Mouse (Mus musculus) kidney, embryonic 14.5 days (tissue): Measurements from ENCODE around the gene F2. TPM values are rescaled to one million over a fixed set of nuclear protein-coding genes. Genes with fewer than 3 reads are reported as not detected.

ENCODE experiments used
- ATAC-seq: fragments of 200-750 bp; cut with Nextera tagmentation; 2 replicates; pipeline ENCODE4 v1.8.0; 2017; ENCODE audit warnings: moderate number of reproducible peaks, mild to moderate bottlenecking, moderate TSS enrichment, moderate library complexity; ENCODE audit not compliant: low FRiP score, low TSS enrichment
- H3K27ac ChIP-seq: fragments of 300-500 bp; sonication (generic); 2 replicates; pipeline ENCODE4 v1.5.1; 2014; ENCODE audit warnings: low read depth, mild to moderate bottlenecking, low read length, moderate library complexity, mixed read lengths
- H3K27me3 ChIP-seq: fragments of 300-500 bp; sonication (generic); 2 replicates; pipeline ENCODE4 v1.6.1; 2014; ENCODE audit warnings: mild to moderate bottlenecking, low read length; ENCODE audit not compliant: control insufficient read depth, insufficient read depth
- H3K36me3 ChIP-seq: fragments of 300-500 bp; sonication (generic); 2 replicates; pipeline ENCODE4 v1.6.1; 2014; ENCODE audit warnings: low read length, mixed read lengths; ENCODE audit not compliant: control insufficient read depth, insufficient read depth
- H3K4me1 ChIP-seq: fragments of 300-500 bp; sonication (generic); 2 replicates; pipeline ENCODE4 v1.6.1; 2014; ENCODE audit warnings: low read length, mixed read lengths; ENCODE audit not compliant: control insufficient read depth, insufficient read depth
- H3K4me2 ChIP-seq: fragments of 300-500 bp; sonication (generic); replicated peaks from 2 replicates; pipeline ENCODE4 v1.6.1; 2014; ENCODE audit warnings: low read depth, mild to moderate bottlenecking, low read length
- H3K4me3 ChIP-seq: fragments of 300-500 bp; sonication (generic); 2 replicates; pipeline ENCODE4 v1.5.1; 2014; ENCODE audit warnings: mild to moderate bottlenecking, low read length
- H3K9ac ChIP-seq: fragments of 300-500 bp; sonication (generic); 2 replicates; pipeline ENCODE4 v1.6.1; 2014; ENCODE audit warnings: low read depth, mild to moderate bottlenecking, low read length, moderate library complexity
- H3K9me3 ChIP-seq: fragments of 300-500 bp; sonication (generic); 2 replicates; pipeline ENCODE4 v1.6.1; 2016; ENCODE audit warnings: low read length; ENCODE audit not compliant: control insufficient read depth
- WGBS: fragments of 180-500 bp; shearing (Covaris S2); extraction: QIAGEN DNeasy Blood & Tissue Kit; methylation state at CpG from one replicate; pipeline ENCODE4 v1.1.7; 2014; 5-methylcytosine and 5-hydroxymethylcytosine counted together
- polyA plus RNA-seq: library from polyadenylated mRNA; unstranded; fragments of >200 nt; fragmentation: Nextera tagmentation; extraction: Ambion mirVana; gene quantifications from 2 replicates; pipeline ENCODE4 v1.2.1, GENCODE M21; 2014

F2 gene
- polyA plus RNA-seq, 1 experiment from 2014 or later = not detected

- Histone ChIP-seq H3K9me3 (no peaks in the 10 kb centered on the region), H3K4me3 (peak overlapping the region; percentile 89), H3K4me2 (peak overlapping the region; percentile 48), H3K4me1 (peaks cover 26% of the 10 kb centered on the region), H3K9ac (peak overlapping the region; percentile 65), H3K36me3 (peaks cover 42% of the 10 kb centered on the region), H3K27ac (peak overlapping the region; percentile 79; the same call in 1 of the 2 replicates), H3K27me3 (no peaks in the 10 kb centered on the region)
- ATAC-seq = peak; percentile 40
- 11% methylated on average over 16 of the region's 16 CpGs for WGBS
Observed at GRCm38 (mm10) chr2:91650360-91650995, 14.3 kb upstream of the F2 start.

GRCm38 (mm10) chr2:91649553-91650359 is 13.5 kb upstream of the F2 start, which contains the start of the genes Zfp408 and Arhgap1:
Gene Zfp408, minus strand, starts transcription at chr2:91649791.
Gene Arhgap1, plus strand, starts transcription at chr2:91649860.
- peak within 1 kb of the TSS; percentile 87 for H3K4me2 ChIP-seq
- ATAC-seq = peak; percentile 90
- no peaks in the 10 kb centered on the region for H3K9me3 ChIP-seq
- peaks cover 42% of the 10 kb centered on the region for H3K36me3 ChIP-seq
- WGBS = under 1% methylated on average over 44 of the region's 44 CpGs
- peak within 1 kb of the TSS; percentile 89 for H3K4me3 ChIP-seq
- peak within 1 kb of the TSS; percentile 82 for H3K27ac ChIP-seq
- H3K4me1 ChIP-seq = peaks cover 26% of the 10 kb centered on the region
- H3K9ac ChIP-seq = peak within 1 kb of the TSS; percentile 82
- H3K27me3 ChIP-seq = no peaks in the 10 kb centered on the region

DNA sequence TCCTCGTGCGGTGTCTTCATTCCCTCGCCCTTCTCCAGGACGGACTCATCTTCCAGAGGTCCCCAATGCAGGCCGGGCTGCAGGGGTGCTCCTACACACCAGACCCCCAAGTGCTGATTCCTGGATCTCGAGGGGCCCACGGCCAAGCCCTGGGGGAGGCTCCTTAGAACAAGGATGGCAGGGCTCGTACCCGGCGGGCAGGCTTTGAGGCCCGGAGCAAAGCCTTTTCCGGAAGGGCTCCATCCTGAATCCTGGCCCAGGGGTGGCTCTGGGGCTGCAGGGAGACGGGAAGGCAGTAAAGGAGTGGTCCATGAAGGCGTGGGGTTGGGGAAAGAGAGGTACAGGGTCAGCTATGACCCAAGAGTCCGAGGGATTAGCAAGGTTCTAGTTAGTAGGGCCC is 12.9 kb upstream of the F2 start:
- Histone ChIP-seq H3K27ac (peak overlapping the region; percentile 82), H3K36me3 (peaks cover 42% of the 10 kb centered on the region), H3K4me2 (peak overlapping the region; percentile 87), H3K9me3 (no peaks in the 10 kb centered on the region), H3K27me3 (no peaks in the 10 kb centered on the region), H3K4me3 (peak overlapping the region; percentile 89), H3K9ac (peak overlapping the region; percentile 82), H3K4me1 (peaks cover 26% of the 10 kb centered on the region)
- ATAC-seq = peak; percentile 14
- WGBS = 4% methylated on average over 15 of the region's 15 CpGs

DNA sequence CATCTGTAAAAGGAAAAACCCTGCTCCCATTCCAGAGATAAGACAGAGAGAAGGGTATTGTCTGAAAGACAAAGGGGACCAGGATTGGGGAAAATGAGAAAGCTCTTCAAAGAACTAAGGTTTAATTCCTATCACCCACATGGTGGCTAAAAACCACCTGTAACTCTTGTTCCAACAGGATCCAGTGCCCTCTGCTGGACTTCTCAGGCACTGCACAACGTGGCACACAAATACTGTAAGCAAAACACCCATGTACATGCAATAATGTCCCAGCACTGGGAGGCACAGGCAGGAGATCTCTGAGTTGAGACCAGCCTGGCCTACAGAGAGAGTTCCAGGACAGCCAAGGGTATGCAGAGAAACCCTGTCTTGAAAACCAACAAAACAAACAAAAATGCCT is 10.5 kb upstream of the F2 start:
- Histone ChIP-seq H3K4me3 (no peak overlapping the region), H3K4me2 (no peak overlapping the region), H3K36me3 (peaks cover 49% of the 10 kb centered on the region), H3K4me1 (peaks cover 16% of the 10 kb centered on the region), H3K27me3 (no peaks in the 10 kb centered on the region), H3K9me3 (no peaks in the 10 kb centered on the region), H3K27ac (no peak overlapping the region), H3K9ac (no peak overlapping the region)
- no peak for ATAC-seq
- WGBS = 29% methylated on average over 1 of the region's 1 CpGs

- Histone ChIP-seq H3K9me3 (no peaks in the 10 kb centered on the region), H3K9ac (no peak overlapping the region), H3K4me3 (no peak overlapping the region), H3K4me2 (no peak overlapping the region), H3K4me1 (peaks cover 10% of the 10 kb centered on the region; the same call in 1 of the 2 replicates), H3K27me3 (no peaks in the 10 kb centered on the region), H3K36me3 (peaks cover 49% of the 10 kb centered on the region), H3K27ac (no peak overlapping the region)
- 94% methylated on average over 11 of the region's 11 CpGs for WGBS
- no peak for ATAC-seq
Observed at GRCm38 (mm10) chr2:91645811-91646210, 9.6 kb upstream of the F2 start.

GRCm38 (mm10) chr2:91645354-91645753 is 9.1 kb upstream of the F2 start:
- ATAC-seq = no peak
- Histone ChIP-seq H3K27me3 (no peaks in the 10 kb centered on the region), H3K4me2 (no peak overlapping the region), H3K9ac (no peak overlapping the region), H3K4me1 (peaks cover 8% of the 10 kb centered on the region; the same call in 1 of the 2 replicates), H3K4me3 (no peak overlapping the region), H3K36me3 (peaks cover 49% of the 10 kb centered on the region), H3K9me3 (no peaks in the 10 kb centered on the region), H3K27ac (no peak overlapping the region)
- WGBS = 97% methylated on average over 15 of the region's 15 CpGs

- H3K9ac ChIP-seq = no peak overlapping the region
- H3K27me3 ChIP-seq = no peaks in the 10 kb centered on the region
- H3K27ac ChIP-seq = no peak overlapping the region
- H3K9me3 ChIP-seq = no peaks in the 10 kb centered on the region
- H3K4me1 ChIP-seq = peaks cover 8% of the 10 kb centered on the region; the same call in 1 of the 2 replicates
- no peak overlapping the region for H3K4me2 ChIP-seq
- no peak for ATAC-seq
- peaks cover 49% of the 10 kb centered on the region for H3K36me3 ChIP-seq
- WGBS = 94% methylated on average over 11 of the region's 11 CpGs
- H3K4me3 ChIP-seq = no peak overlapping the region
Observed at GRCm38 (mm10) chr2:91644021-91644420, 7.8 kb upstream of the F2 start.

GRCm38 (mm10) chr2:91642825-91643415 is 6.7 kb upstream of the F2 start:
- 71% methylated on average over 2 of the region's 2 CpGs for WGBS
- Histone ChIP-seq H3K4me1 (no peaks in the 10 kb centered on the region), H3K27me3 (no peaks in the 10 kb centered on the region), H3K27ac (no peak overlapping the region), H3K4me3 (no peak overlapping the region), H3K4me2 (no peak overlapping the region), H3K9me3 (no peaks in the 10 kb centered on the region), H3K9ac (no peak overlapping the region), H3K36me3 (peaks cover 49% of the 10 kb centered on the region)
- ATAC-seq = 0 out of 2 replicates have a peak, but pooled peaks have one; percentile 20
